Mouse (Mus musculus): ENCODE results near the gene Mmp11. TPM values are rescaled to one million over a fixed set of nuclear protein-coding genes. Genes with fewer than 3 reads are reported as not detected.
A peak's percentile ranks its signal among the peaks of the same experiment; 100 is the strongest.

The Mmp11 gene
- polyA plus RNA-seq, 1 experiment from 2014 or later: 55.2 TPM

DNA sequence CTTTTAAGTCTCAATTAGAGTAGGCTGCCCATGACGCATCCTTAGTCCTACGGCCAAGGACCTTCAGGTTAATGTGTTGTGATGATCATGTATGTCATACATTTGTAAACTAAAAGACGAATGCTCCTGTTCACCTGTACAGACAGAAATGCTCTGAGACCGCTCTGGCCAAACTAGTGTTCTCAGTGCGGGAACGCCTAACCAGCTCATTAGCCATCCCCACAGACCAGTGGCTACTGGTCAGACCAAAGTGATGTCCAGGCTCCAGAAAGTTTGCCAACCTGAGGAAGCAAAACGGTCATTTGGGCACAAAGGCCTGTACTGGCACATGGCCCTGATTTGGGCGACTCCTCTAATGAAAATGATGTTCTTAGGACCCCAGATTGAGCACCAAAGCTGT, 51.6 kb downstream of the Mmp11 start:
- Histone ChIP-seq H3K36me3 (no peaks in the 10 kb centered on the region), H3K27ac (no peak overlapping the region), H3K4me2 (replicated peaks) (no peak overlapping the region), H3K27me3 (no peaks in the 10 kb centered on the region; the same call in 1 of the 2 replicates), H3K9me3 (replicated peaks) (no peaks in the 10 kb centered on the region), H3K4me1 (peaks cover 26% of the 10 kb centered on the region), H3K4me3 (no peak overlapping the region), H3K9ac (no peak overlapping the region)
- 94% methylated on average over 8 of the region's 8 CpGs for WGBS
- ATAC-seq (ENCODE audit: low FRiP score): no peak

- 5% methylated on average over 10 of the region's 10 CpGs for WGBS
- Histone ChIP-seq H3K27ac (0 out of 2 replicates have a peak overlapping the region, but pooled peaks have one; percentile 7), H3K4me2 (replicated peaks) (peak overlapping the region; percentile 37), H3K4me1 (peaks cover 18% of the 10 kb centered on the region), H3K27me3 (no peaks in the 10 kb centered on the region; the same call in 1 of the 2 replicates), H3K9me3 (replicated peaks) (no peaks in the 10 kb centered on the region), H3K9ac (no peak overlapping the region), H3K36me3 (no peaks in the 10 kb centered on the region), H3K4me3 (no peak overlapping the region)
- ATAC-seq (ENCODE audit: low FRiP score): peak; percentile 62
Measured at GRCm38 (mm10) chr10:75883232-75883552, 53.1 kb downstream of the Mmp11 start.

DNA sequence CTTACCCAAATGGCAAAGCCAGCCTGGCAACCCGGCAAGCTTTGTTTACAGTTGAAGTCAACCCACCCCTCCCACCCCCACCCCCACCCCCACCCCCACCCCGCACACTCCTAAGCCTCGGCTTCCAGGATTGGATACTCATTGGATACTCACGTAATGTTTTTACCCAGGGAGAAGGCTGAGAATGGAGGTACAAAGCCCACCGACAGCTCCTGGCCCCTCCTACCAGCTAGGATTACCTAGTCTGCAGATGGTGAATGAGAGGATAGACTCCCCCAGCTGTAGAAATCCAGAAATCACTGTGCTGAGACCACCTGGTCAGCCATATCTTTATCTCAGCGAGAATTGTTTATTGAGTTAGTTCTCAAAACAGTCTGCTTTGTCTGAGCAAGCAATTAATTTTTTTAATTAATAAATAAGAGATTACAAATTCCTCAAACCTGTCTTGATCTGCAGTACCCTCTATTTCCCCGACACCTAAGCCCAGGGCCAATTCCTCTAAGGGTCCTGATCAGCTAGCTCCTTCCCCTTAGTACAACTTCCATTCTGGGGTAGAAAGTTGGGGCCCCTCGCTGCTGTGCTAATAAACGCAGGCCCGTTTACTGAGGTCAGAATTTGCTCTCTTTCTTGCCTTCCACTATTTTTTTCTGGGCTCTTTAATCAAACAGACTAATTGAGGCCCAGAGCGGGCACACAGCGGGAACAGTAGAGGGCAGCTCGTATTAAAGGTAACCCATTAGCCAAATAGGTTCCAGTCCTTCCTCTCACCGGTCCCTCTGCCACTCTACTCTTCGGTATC, 53.7 kb downstream of the Mmp11 start:
- 7% methylated on average over 15 of the region's 15 CpGs for WGBS
- Histone ChIP-seq H3K9me3 (replicated peaks) (no peaks in the 10 kb centered on the region), H3K9ac (no peak overlapping the region), H3K36me3 (no peaks in the 10 kb centered on the region), H3K4me2 (replicated peaks) (peak overlapping the region; percentile 37), H3K4me1 (peaks cover 18% of the 10 kb centered on the region), H3K27me3 (no peaks in the 10 kb centered on the region; the same call in 1 of the 2 replicates), H3K27ac (peak overlapping the region; percentile 76), H3K4me3 (no peak overlapping the region)
- ATAC-seq (ENCODE audit: low FRiP score): peak; percentile 55; the same call in 1 of the 2 replicates

GRCm38 (mm10) chr10:75881578-75882432, 54.5 kb downstream of the Mmp11 start:
- no peak overlapping the region for H3K4me3 ChIP-seq
- H3K9me3 ChIP-seq (replicated peaks): no peaks in the 10 kb centered on the region
- H3K9ac ChIP-seq: no peak overlapping the region
- H3K27ac ChIP-seq: peak overlapping the region; percentile 76
- ATAC-seq (ENCODE audit: low FRiP score): peak; percentile 29; the same call in 1 of the 2 replicates
- 13% methylated on average over 20 of the region's 20 CpGs for WGBS
- H3K4me2 ChIP-seq (replicated peaks): peak overlapping the region; percentile 27
- H3K4me1 ChIP-seq: peaks cover 18% of the 10 kb centered on the region
- H3K27me3 ChIP-seq: no peaks in the 10 kb centered on the region; the same call in 1 of the 2 replicates
- H3K36me3 ChIP-seq: no peaks in the 10 kb centered on the region

- Histone ChIP-seq H3K4me1 (peaks cover 18% of the 10 kb centered on the region), H3K27me3 (no peaks in the 10 kb centered on the region; the same call in 1 of the 2 replicates), H3K9me3 (replicated peaks) (no peaks in the 10 kb centered on the region), H3K9ac (no peak overlapping the region), H3K4me3 (no peak overlapping the region), H3K27ac (peak overlapping the region; percentile 76), H3K36me3 (no peaks in the 10 kb centered on the region), H3K4me2 (replicated peaks) (no peak overlapping the region)
- WGBS: 60% methylated on average over 6 of the region's 6 CpGs
- no peak for ATAC-seq (ENCODE audit: low FRiP score)
Measured at GRCm38 (mm10) chr10:75880771-75881577, 55.3 kb downstream of the Mmp11 start.

DNA sequence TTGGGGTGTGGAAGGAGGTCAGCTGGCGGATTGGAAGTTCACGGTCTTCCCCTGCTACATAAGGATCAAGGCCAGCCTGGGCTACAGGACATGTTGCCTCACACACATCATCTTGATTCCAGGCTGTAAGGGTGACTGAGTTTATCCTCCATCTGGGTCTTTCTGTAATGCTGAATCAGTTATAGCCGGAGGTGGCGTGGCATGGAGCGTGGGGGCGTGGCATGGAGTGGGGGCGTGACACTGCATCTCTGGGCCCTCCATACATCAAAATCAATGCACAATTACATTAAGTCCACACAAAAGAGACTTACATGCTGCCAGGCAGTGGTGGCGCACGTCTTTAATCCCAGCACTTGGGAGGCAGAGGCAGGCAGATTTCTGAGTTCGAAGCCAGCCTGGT, 55.9 kb downstream of the Mmp11 start:
- no peaks in the 10 kb centered on the region; the same call in 1 of the 2 replicates for H3K27me3 ChIP-seq
- ATAC-seq (ENCODE audit: low FRiP score): no peak
- no peak overlapping the region for H3K4me2 ChIP-seq (replicated peaks)
- no peak overlapping the region for H3K9ac ChIP-seq
- H3K27ac ChIP-seq: no peak overlapping the region
- no peaks in the 10 kb centered on the region for H3K36me3 ChIP-seq
- H3K4me3 ChIP-seq: no peak overlapping the region
- WGBS: 93% methylated on average over 10 of the region's 10 CpGs
- no peaks in the 10 kb centered on the region for H3K9me3 ChIP-seq (replicated peaks)
- peaks cover 18% of the 10 kb centered on the region for H3K4me1 ChIP-seq

- Histone ChIP-seq H3K4me1 (peaks cover 22% of the 10 kb centered on the region), H3K36me3 (no peaks in the 10 kb centered on the region), H3K27me3 (no peaks in the 10 kb centered on the region; the same call in 1 of the 2 replicates), H3K4me2 (replicated peaks) (no peak overlapping the region), H3K27ac (no peak overlapping the region), H3K4me3 (no peak overlapping the region), H3K9me3 (replicated peaks) (no peaks in the 10 kb centered on the region), H3K9ac (no peak overlapping the region)
- 87% methylated on average over 3 of the region's 3 CpGs for WGBS
- ATAC-seq (ENCODE audit: low FRiP score): no peak
Measured at GRCm38 (mm10) chr10:75878836-75879235, 57.5 kb downstream of the Mmp11 start.

DNA sequence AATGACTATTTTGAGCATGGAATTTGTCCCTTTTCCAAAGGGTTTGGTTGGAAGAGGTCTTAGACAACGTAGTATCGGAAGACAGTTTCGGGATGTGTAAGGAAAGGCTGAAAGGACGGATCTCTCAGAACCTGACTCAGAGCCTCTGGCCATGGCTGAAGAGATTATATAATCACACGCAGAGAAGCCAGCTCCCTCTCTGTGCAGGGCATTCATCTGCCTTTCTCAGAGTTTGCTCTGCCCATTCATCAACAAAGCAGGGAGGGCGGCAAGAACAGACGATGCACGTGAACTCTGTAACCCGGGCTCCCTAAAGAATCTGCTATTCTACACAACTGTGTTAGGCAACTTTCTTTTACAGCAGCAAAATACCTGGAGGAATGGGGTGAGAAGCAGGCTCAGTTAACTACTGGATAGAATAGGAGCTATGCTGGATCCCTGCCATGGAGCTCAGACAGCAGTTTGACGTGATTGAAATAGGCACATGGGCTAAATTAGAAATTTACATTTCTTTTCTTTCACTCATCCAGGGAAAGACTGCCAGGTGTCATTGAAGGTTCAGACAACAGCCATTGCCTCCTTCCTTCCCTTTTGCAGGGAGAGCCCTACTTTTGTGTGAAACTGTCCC, 62.6 kb downstream of the Mmp11 start:
- Histone ChIP-seq H3K27me3 (no peaks in the 10 kb centered on the region), H3K9me3 (replicated peaks) (no peaks in the 10 kb centered on the region), H3K4me3 (peak overlapping the region; percentile 31), H3K4me1 (peaks cover 15% of the 10 kb centered on the region), H3K27ac (peak overlapping the region; percentile 89), H3K4me2 (replicated peaks) (peak overlapping the region; percentile 56), H3K9ac (peak overlapping the region; percentile 57), H3K36me3 (no peaks in the 10 kb centered on the region)
- 16% methylated on average over 10 of the region's 10 CpGs for WGBS
- ATAC-seq (ENCODE audit: low FRiP score): no peak

Other genes with a start within 250 kb of the Mmp11 start
- gene Cabin1, start 172.2 kb downstream of the Mmp11 start, polyA plus RNA-seq (2016; fragmentation: Nextera tagmentation; extraction: Ambion mirVana): 44.1 and 48.7 TPM in 2 replicates
- 86.4 and 90.4 TPM in 2 replicates for gene Ddt, start 163.1 kb downstream of the Mmp11 start, polyA plus RNA-seq (2016; fragmentation: Nextera tagmentation; extraction: Ambion mirVana)
- not detected in 2 replicates for gene Gm20441, start 155.5 kb downstream of the Mmp11 start, polyA plus RNA-seq (2016; fragmentation: Nextera tagmentation; extraction: Ambion mirVana)
- 5.0 and 5.1 TPM in 2 replicates for gene Gstt3, start 155.1 kb downstream of the Mmp11 start, polyA plus RNA-seq (2016; fragmentation: Nextera tagmentation; extraction: Ambion mirVana)
- 6.7 and 8.7 TPM in 2 replicates for gene Gstt1, start 137.9 kb downstream of the Mmp11 start, polyA plus RNA-seq (2016; fragmentation: Nextera tagmentation; extraction: Ambion mirVana)
- gene Gstt4, start 114.0 kb downstream of the Mmp11 start, polyA plus RNA-seq (2016; fragmentation: Nextera tagmentation; extraction: Ambion mirVana): not detected in 2 replicates
- 7.9 and 8.4 TPM in 2 replicates for gene Gstt2, start 99.1 kb downstream of the Mmp11 start, polyA plus RNA-seq (2016; fragmentation: Nextera tagmentation; extraction: Ambion mirVana)
- 1,134 and 1,420 TPM in 2 replicates for gene Mif, start 76.3 kb downstream of the Mmp11 start, polyA plus RNA-seq (2016; fragmentation: Nextera tagmentation; extraction: Ambion mirVana)
- gene Derl3, start 43.1 kb downstream of the Mmp11 start, polyA plus RNA-seq (2016; fragmentation: Nextera tagmentation; extraction: Ambion mirVana): 2.7 and 2.9 TPM in 2 replicates
- 296 and 298 TPM in 2 replicates for gene Smarcb1, start 14.9 kb downstream of the Mmp11 start, polyA plus RNA-seq (2016; fragmentation: Nextera tagmentation; extraction: Ambion mirVana)
- 15.4 and 15.5 TPM in 2 replicates for gene Chchd10, start 3.4 kb downstream of the Mmp11 start, polyA plus RNA-seq (2016; fragmentation: Nextera tagmentation; extraction: Ambion mirVana)
- 1.5 and 1.7 TPM in 2 replicates for gene Gm867, start 4.2 kb upstream of the Mmp11 start, polyA plus RNA-seq (2016; fragmentation: Nextera tagmentation; extraction: Ambion mirVana)
- gene Vpreb3, start 6.6 kb upstream of the Mmp11 start, polyA plus RNA-seq (2016; fragmentation: Nextera tagmentation; extraction: Ambion mirVana): 0.34 and 0.98 TPM in 2 replicates
- gene Gm5134, start 18.0 kb upstream of the Mmp11 start, polyA plus RNA-seq (2016; fragmentation: Nextera tagmentation; extraction: Ambion mirVana): not detected in 2 replicates
- 20.4 and 24.5 TPM in 2 replicates for gene Zfp280b, start 96.2 kb upstream of the Mmp11 start, polyA plus RNA-seq (2016; fragmentation: Nextera tagmentation; extraction: Ambion mirVana)
- not detected in 2 replicates for gene Slc5a4b, start 174.5 kb upstream of the Mmp11 start, polyA plus RNA-seq (2016; fragmentation: Nextera tagmentation; extraction: Ambion mirVana)
- not detected in 2 replicates for gene Slc5a4a, start 211.0 kb upstream of the Mmp11 start, polyA plus RNA-seq (2016; fragmentation: Nextera tagmentation; extraction: Ambion mirVana)